Mouse (Mus musculus) layer of hippocampus, postnatal 14 days (tissue): ENCODE results near the gene Atp8a1. TPM values are rescaled to one million over a fixed set of nuclear protein-coding genes. Genes with fewer than 3 reads are reported as not detected.
"Not testable (repeated sequence)": the region's sequence is repeated elsewhere in the genome, so short reads cannot be mapped to it uniquely, and the experiment has no call there.

Experiments
- DNase-seq, 2 experiments: peaks; one replicate each; pipeline ENCODE4 v3.0.0; 2021 to 2022; ENCODE audit warnings: low spot score in 2 of 2, mixed read lengths in 1 of 2
- total RNA-seq, 2 experiments: library from RNA; stranded (reverse); gene quantifications; 2 replicates each; pipeline ENCODE4 v1.2.3; 2021

Atp8a1 gene
- total RNA-seq, 2 experiments from 2014 or later, result 141 to 150 TPM

DNA sequence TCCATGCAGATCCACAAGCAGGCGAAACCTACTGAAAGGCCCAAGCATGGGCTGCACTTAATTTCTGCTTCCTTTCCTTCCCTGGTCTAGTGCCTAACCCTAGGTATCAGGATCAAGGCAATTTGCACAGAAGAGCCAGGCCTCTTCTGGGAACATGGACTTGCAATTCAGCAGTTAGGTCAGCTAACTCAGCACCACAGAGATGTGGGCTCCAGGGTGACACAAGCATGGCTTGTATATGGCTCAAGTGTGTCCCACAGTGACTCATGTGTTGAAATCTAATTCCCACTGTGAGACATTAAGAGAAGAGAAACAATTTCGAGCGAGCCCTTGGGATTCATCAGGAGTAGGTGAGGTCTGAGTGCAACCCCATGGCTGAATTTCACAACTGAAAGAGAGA, 18.9 kb downstream of the Atp8a1 start:
- DNase-seq, result no peak

- DNase-seq, result no peak
Measured at GRCm38 (mm10) chr5:67826935-67827334, 20.3 kb downstream of the Atp8a1 start.

- DNase-seq, result no peak
Measured at GRCm38 (mm10) chr5:67826278-67826677, 21.0 kb downstream of the Atp8a1 start.

GRCm38 (mm10) chr5:67824600-67824999, 22.6 kb downstream of the Atp8a1 start:
- no peak for DNase-seq

GRCm38 (mm10) chr5:67823771-67824170, 23.5 kb downstream of the Atp8a1 start:
- no peak for DNase-seq

DNA sequence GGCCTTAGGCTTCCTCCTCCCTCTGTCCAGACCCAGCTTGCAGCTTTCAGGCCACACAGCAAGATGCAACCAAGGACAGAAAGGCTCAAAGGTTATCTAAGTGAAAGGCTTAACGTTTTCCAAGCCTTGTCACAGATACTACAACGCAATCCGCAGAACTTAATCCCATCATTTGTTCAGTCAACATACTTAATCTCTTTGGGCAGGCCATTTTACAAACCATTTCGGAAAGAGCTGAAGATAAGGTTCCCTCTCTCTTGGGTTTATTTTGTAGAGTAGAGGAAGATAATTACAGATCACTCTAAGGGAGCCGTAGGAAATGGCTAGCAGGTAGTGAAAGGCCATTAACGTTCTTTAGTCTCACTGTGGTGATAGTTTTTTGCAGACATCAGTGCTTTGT, 24.6 kb downstream of the Atp8a1 start:
- DNase-seq, result no peak

GRCm38 (mm10) chr5:67821987-67822401, 25.2 kb downstream of the Atp8a1 start:
- no peak for DNase-seq

DNA sequence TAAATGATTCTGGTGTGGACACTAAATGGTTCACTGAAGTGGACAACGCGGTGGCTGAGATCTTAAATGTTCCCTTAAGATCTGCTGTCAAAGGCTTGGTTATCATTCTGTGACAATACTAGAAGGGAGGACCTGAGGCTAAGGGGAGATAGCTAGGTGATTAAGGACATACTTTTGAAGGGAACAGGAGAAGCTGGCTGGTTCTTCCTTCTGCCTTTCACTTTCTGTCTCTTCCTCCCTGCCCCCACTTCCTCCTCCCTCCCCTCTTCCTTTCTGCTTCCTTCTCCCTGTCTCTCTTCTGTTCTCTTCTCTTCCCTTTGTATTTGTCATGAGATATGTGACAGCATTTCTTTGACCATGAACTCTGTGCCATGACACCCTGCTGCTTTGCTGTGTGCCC, 26.0 kb downstream of the Atp8a1 start:
- no peak for DNase-seq

- DNase-seq, result no peak
Measured at GRCm38 (mm10) chr5:67819451-67819850, 27.8 kb downstream of the Atp8a1 start.

- no peak for DNase-seq
Measured at GRCm38 (mm10) chr5:67815572-67816325, 31.5 kb downstream of the Atp8a1 start.

DNA sequence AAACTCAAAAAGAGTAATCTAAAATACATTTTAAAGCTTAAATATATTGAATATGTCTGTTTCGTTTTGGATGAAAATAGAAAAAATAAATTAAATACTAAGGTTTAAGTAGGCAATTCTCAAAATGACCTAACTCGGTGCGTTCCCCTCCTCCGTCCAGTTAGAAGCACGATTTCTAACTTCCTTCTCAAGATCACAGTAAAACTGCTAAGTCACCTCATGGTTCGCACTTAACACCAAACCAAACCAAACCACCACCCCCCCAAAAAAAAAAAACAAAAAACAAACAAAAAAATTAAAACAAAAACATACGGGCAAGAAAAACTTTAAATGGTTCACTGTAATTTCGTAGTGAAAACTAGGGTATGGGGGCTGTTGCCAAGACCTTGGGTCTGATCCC, 32.2 kb downstream of the Atp8a1 start:
- not testable (repeated sequence) for DNase-seq

DNA sequence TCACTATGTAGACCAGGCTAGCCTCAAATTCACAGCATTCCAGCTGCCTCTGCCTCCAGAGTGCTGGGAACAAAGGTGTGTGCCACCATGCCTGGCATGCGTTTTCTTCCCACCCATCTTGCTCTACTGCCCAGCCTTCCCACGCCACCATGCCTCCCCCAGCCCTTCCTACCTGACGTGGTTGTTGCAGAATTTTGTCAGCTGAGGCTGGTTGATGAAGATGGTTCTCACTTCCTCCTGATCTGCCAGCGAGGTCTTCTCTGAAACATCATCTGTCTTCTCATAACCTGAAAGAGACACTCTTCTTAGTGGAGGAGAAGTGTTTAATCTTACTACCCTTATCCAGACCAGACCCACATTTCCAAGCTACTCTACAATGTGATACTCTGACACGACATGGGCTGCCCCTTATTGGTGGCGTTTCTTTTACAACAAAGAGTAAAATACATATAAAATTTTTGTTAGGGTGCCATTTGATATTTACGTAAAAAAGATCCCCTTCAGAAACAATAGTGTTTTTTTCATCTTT, 32.7 kb downstream of the Atp8a1 start:
- no peak for DNase-seq

GRCm38 (mm10) chr5:67813334-67813733, 33.9 kb downstream of the Atp8a1 start:
- DNase-seq, result no peak

DNA sequence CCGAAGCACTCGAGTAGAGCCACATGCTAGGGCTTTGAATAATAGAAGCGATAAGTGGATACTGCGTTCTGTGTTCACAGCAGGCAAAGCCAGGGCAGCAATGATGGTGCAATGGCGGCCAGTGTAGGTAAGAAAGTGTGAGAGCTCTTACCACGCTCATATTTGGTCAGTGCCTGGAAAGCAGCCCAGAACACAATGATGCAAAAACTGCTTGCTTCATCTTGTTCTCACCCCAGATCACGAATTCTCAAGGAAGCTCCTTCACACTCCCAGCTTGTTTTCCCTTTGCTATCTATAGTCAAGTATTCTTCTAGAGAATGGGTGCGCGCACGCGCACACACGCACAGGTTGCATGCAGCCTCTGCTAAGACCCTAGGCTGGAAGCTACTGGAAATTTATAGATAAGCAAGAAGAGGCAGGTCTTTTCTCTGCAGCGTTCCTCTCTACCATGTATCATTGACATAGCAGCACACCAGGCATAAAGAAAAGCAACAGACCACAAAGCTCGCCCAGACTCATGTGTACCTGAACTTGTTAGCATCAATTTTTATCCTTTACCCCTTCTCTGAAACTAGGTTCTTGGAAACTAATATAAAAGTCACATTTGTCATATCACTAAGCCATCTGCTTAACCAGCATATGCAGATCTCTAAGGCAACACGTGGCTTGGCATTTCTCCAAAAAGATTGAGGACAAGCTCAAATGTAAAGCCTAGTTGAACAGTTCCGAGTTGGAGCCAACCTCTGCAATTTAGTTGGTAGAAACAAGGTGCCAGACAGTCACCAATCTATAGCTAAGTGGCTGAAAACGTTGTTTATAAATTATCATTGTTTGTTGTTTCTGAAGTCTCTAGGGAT, 44.8 kb downstream of the Atp8a1 start:
- no peak for DNase-seq

DNA sequence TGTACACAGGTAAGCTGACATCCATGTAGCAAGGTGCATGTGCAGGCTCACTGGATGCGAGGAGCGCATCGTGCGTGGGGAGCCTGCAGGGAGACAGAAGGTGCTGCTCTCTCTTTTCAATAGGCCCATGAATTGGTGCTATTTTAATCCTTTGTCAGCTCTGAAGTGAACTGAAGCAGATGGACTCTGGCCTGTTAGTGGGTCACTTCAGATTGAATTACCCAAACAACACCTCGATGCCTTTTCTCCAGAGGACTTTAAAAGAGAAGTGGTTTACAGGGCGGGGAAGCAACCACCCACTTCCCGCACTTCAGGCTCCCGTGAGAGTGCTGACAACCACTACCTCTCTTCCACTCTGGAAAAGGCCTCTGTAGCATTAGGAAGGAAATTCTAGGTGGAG, 46.4 kb downstream of the Atp8a1 start:
- no peak for DNase-seq

GRCm38 (mm10) chr5:67799785-67800184, 47.4 kb downstream of the Atp8a1 start:
- DNase-seq, result no peak

DNA sequence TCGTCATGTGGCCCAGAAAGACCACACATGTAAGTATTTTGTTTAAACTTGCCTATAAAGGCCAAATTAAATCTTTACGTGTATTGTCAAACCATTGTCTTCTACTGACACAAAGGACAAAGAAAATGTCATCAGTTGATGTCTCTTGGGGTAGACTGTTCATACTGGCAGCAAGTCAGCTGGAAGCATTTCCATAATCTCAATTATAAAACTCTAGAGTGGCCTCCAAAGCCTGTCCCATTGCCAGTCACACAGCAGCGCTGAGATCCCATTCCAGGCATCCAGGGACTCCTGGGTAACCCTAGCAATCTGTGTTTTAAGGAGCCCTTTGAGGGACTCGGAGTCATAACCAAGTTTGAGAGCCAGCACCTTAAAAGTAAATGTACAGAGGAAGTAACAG, 48.9 kb downstream of the Atp8a1 start:
- no peak for DNase-seq

DNA sequence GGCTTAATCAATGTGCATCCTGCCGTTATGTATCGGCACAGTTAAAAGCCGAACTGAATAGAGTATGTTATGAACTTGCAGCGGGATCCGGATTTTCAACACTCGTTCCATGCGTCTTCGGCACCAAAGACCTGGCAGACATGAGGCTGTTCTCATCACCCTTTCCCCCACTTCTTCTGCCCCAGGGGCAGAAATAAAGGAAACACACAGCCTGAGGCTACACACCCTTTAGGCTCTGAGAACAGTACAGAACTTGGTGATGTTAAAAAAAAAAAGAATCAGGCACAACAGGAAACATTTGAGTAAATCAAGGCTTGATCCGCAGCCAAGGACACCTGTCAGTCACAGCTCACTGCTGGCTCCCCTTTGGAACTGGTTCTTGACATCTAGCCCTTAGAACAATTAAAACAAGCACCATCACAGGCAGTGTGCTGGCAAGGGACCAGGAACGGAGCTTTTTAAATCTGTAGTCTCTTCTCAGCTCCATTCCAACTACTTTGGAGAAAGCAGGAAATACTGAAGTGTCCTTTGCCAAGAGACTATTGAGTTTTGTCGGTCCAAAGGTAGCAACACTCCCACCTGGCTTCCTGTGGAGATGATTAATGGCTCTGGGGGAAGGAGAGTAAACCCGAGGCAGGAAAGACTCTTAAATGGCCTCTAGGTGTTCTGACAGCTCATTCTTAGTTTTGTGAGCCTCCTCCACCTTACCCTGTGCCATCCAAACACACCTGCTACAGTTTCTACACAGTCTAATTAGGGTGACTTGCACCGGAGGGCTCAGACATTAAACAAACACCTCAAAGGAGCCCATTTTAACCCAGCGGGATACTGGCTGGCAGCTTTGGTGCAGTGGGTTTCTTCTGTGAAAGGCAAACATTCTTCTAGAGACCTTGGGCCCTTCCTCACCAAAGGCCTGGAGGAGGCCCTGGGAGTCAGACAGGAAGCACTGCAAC, 50.0 kb downstream of the Atp8a1 start:
- DNase-seq, result no peak

DNA sequence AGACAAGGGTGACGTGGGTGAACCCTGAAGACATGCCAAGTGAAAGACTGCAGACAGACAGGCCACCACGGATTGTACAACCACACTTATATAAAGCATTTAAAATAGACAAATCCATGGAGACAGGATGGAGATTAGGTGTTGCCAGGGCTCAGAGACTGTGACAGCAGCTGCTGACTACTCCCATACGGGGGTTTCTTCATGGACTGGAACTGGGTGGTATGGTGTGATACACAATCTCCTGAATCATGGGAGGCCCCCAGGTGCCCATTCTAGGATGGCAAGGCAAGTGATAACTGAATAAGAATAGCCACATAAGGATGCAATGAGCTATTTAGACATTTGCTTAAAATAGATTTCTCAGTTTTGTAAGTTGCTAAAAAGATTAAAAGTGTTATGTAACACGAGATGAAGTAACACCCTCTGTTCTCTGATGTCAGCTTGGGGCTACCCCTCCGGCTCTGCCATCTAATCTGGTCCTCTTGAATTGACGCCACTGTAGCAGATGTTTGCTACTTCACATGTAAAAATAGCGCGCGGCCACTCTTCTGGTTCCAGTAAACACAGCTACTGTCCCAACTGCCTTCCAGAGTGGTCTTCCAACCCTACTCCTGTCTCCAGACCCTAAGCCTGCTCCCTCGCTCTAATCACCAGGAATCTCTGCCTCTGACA, 53.0 kb downstream of the Atp8a1 start:
- DNase-seq, result no peak

DNA sequence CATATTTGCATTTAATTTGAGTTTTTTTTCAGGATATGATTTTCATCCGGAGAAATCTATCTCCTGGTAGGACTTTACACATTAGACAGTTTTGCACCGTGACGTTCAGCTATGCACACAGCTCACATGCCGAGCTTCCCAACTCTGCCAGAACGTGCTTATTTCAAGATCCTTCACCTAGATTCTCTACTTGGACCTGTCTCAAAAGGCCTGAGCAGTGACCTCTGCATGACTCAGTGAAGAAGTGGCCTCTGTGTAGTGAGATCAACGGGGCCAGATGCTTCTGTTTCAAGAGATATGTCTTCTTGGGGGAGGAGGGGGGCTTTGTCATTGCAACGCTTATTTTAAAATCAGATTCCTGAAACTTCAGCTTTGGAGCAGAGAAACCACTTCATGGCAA, 64.5 kb downstream of the Atp8a1 start:
- no peak for DNase-seq
